Mouse (Mus musculus) brain, adult 2 months (tissue): ENCODE measurements at regions not wholly inside any gene's neighbourhood (a gene's known extent, or its start where the extent isn't known, plus 50 kb on each side); places are given as distances from the start of the nearest gene placed in this dataset.

Source experiments
- DNase-seq: peaks from one replicate; pipeline ENCODE4 v3.0.0; 2011; ENCODE audit warnings: low read depth, low spot score

- no peak for DNase-seq
These were observed 113.6 kb upstream of the Armc2 start for GRCm38 (mm10) chr10:42131798-42132197.

- DNase-seq = no peak
These were observed 113.1 kb upstream of the Armc2 start for GRCm38 (mm10) chr10:42131298-42131697.

GRCm38 (mm10) chr10:42127865-42128419 is 109.7 kb upstream of the Armc2 start:
- no peak for DNase-seq

GRCm38 (mm10) chr10:42126816-42127215 is 108.6 kb upstream of the Armc2 start:
- DNase-seq = peak; percentile 43

- DNase-seq = no peak
These were observed 104.8 kb upstream of the Armc2 start for GRCm38 (mm10) chr10:42122768-42123635.

GRCm38 (mm10) chr10:42121984-42122383 is 103.7 kb upstream of the Armc2 start:
- no peak for DNase-seq

- DNase-seq = peak; percentile 68
These were observed 101.1 kb upstream of the Armc2 start for GRCm38 (mm10) chr10:42119326-42119725.

- peak; percentile 98 for DNase-seq
These were observed 100.3 kb upstream of the Armc2 start for GRCm38 (mm10) chr10:42118361-42119188.

GRCm38 (mm10) chr10:42117523-42117922 is 99.3 kb upstream of the Armc2 start:
- DNase-seq = no peak

GRCm38 (mm10) chr10:42115920-42116298 is 97.7 kb upstream of the Armc2 start:
- no peak for DNase-seq

GRCm38 (mm10) chr10:42115224-42115919 is 97.1 kb upstream of the Armc2 start:
- DNase-seq = peak; percentile 40

- DNase-seq = no peak
These were observed 92.5 kb upstream of the Armc2 start for GRCm38 (mm10) chr10:42110704-42111103.

GRCm38 (mm10) chr10:42108294-42109014 is 90.2 kb upstream of the Armc2 start:
- no peak for DNase-seq

- DNase-seq = no peak
These were observed 89.4 kb upstream of the Armc2 start for GRCm38 (mm10) chr10:42107437-42108293.

GRCm38 (mm10) chr10:42106611-42107010 is 88.4 kb upstream of the Armc2 start:
- no peak for DNase-seq

- DNase-seq = no peak
These were observed 86.8 kb upstream of the Armc2 start for GRCm38 (mm10) chr10:42105083-42105482.

GRCm38 (mm10) chr10:42102320-42102719 is 84.1 kb upstream of the Armc2 start:
- no peak for DNase-seq

GRCm38 (mm10) chr10:42101096-42101495 is 82.9 kb upstream of the Armc2 start:
- DNase-seq = no peak

GRCm38 (mm10) chr10:42096924-42097323 is 78.7 kb upstream of the Armc2 start:
- DNase-seq = no peak

GRCm38 (mm10) chr10:42095986-42096385 is 77.7 kb upstream of the Armc2 start:
- no peak for DNase-seq
